Mouse (Mus musculus) CH12.LX (cell line): Measurements from ENCODE around the gene Herc1.

Experiments
- BHLHE40 ChIP-seq: IDR thresholded peaks from 2 replicates; pipeline ENCODE4 v1.6.1; 2011; ENCODE audit warnings: mild to moderate bottlenecking, low read depth, low read length, improper control_type of control experiment
- CHD1 ChIP-seq: IDR thresholded peaks from 2 replicates; pipeline ENCODE4 v1.6.1; 2012; ENCODE audit warnings: low read depth, low read length, improper control_type of control experiment, inconsistent platforms
- CTCF ChIP-seq, 2 experiments: IDR thresholded peaks in 1 of 2; conservative IDR thresholded peaks in 1 of 2; 2 replicates each; pipeline ENCODE4 v1.5.1; 2011 to 2012; ENCODE audit warnings: low read depth in 2 of 2, low read length in 2 of 2, improper control_type of control experiment in 1 of 2, inconsistent platforms in 1 of 2, mild to moderate bottlenecking in 1 of 2, moderate library complexity in 1 of 2
- EP300 ChIP-seq: IDR thresholded peaks from 2 replicates; pipeline ENCODE4 v1.6.1; 2011; ENCODE audit warnings: low read length, improper control_type of control experiment
- ETS1 ChIP-seq: conservative IDR thresholded peaks from 2 replicates; pipeline ENCODE4 v1.6.1; 2012; ENCODE audit warnings: low read depth, mild to moderate bottlenecking, inconsistent platforms, low read length, improper control_type of control experiment, moderate library complexity
- HCFC1 ChIP-seq: IDR thresholded peaks from 2 replicates; pipeline ENCODE4 v1.6.1; 2012; ENCODE audit warnings: low read depth, mild to moderate bottlenecking, inconsistent platforms, low read length, improper control_type of control experiment
- JUND ChIP-seq: conservative IDR thresholded peaks from 2 replicates; pipeline ENCODE4 v1.6.1; 2011; ENCODE audit warnings: low read depth, low read length, improper control_type of control experiment
- MAZ ChIP-seq: IDR thresholded peaks from 2 replicates; pipeline ENCODE4 v1.6.1; 2012; ENCODE audit warnings: low read depth, mild to moderate bottlenecking, inconsistent platforms, low read length, improper control_type of control experiment, moderate library complexity
- POLR2A ChIP-seq: IDR thresholded peaks from 2 replicates; pipeline ENCODE4 v1.6.1; 2011; ENCODE audit warnings: low read depth, mild to moderate bottlenecking, improper control_type of control experiment, low read length
- TBP ChIP-seq: conservative IDR thresholded peaks from 2 replicates; pipeline ENCODE4 v1.6.1; 2011; ENCODE audit warnings: low read depth, low read length, improper control_type of control experiment
- TCF12 ChIP-seq: IDR thresholded peaks from 2 replicates; pipeline ENCODE4 v1.6.1; 2014; ENCODE audit warnings: low read depth, mild to moderate bottlenecking, inconsistent platforms, low read length, improper control_type of control experiment
- USF1 ChIP-seq: IDR thresholded peaks from 2 replicates; pipeline ENCODE4 v1.6.1; 2014; ENCODE audit warnings: low read depth, mild to moderate bottlenecking, inconsistent platforms, low read length, improper control_type of control experiment

DNA sequence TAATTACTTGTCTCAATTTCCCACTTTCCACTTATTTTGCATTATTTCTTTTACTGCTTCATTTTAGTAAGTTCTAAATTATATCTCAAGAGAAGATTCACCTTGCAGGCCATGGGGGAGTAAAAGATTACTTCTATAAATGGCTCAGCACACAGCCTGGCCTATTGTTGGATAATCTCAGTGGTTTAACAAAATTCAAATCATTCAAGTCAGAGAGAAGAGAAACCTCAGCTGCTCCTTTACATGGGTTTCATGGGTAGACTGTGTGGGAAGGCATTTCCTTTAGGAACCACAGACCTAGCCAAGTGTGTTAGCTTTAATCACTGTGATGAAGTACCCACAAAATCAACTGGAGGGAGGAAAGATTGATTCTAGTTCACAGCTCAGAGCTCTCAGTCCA is 13.0 kb upstream of the Herc1 start:
- 0 out of 2 replicates have a peak, but pooled peaks have one; percentile 13 for TF ChIP-seq TCF12
- no peak for TF ChIP-seq JUND
- TF ChIP-seq POLR2A, result no peak
- TF ChIP-seq USF1, result no peak
- TF ChIP-seq ETS1, result peak; percentile 50
- no peak for TF ChIP-seq CTCF (conservative IDR thresholded peaks at IDR 0.05 in 1 of 2, IDR thresholded peaks at IDR 0.05 in 1 of 2; ENCODE audit: low read depth in 2 of 2, low read length in 2 of 2)
- TF ChIP-seq TBP, result no peak
- TF ChIP-seq MAZ, result no peak
- TF ChIP-seq HCFC1, result no peak
- no peak for TF ChIP-seq BHLHE40
- peak; percentile 78 for TF ChIP-seq EP300
- TF ChIP-seq CHD1, result no peak
